Comparison of ENCODE assay signal across 14 mouse cellular contexts in the genomic region with DNA sequence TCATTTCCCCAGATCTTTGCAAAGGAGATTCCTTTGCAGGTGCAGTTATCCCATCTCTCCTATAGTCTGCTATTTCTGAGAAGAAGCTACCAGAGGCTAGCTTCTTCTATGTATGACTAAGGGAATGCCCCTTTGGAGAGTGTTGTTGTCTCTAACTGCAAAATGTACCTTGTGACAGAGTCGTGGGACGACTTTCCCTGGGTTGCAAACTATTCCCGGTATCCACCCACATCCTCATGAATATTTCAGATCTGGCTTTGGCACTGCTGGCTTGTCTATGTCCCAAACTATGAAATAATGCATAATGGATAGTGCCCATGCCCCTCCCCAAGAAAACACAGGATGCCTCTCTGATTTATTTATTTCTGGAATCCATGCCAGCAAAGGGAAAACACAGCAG.
A peak's percentile ranks its signal among the peaks of the same experiment; 100 is the strongest.
DNase-seq lines count a peak whose midpoint lies in the region.
"Had no signal": no experiment of that assay in that cellular context is flagged by ENCODE, and none has a peak within 500 bp of the region (broad histone marks: within the 10 kb centered on the region; RNA-seq: fewer than 3 reads in every experiment).

No protein-coding gene starts in this region.

- DNase-seq in layer of hippocampus, adult 8-10 months (ENCODE audit: low spot score in 2 of 2): peak; percentile 5 to 12
- DNase-seq in layer of hippocampus, postnatal 10 days (ENCODE audit: low spot score in 2 of 2): no peak
- peak; percentile 6 to 19 for DNase-seq in frontal cortex, postnatal 10 days (ENCODE audit: low spot score in 2 of 2)
- DNase-seq in left cerebral cortex, adult 9 months (ENCODE audit: low spot score in 2 of 2): peak; percentile 36 to 52
- DNase-seq in right cerebral cortex, postnatal 36 days (ENCODE audit: low spot score in 2 of 2): peak; percentile 14 to 74
- DNase-seq in thymus, postnatal 36 days: no peak
- no peak for DNase-seq in cerebellum, adult 9-11 months
- DNase-seq: adrenal gland, postnatal 10 days; cerebellum, adult 11 months; kidney, adult 2 months; kidney, postnatal 10 days; lung, adult 18-20 months; midbrain, embryonic 14.5 days; thymus, postnatal 14 days had no signal

Comparison
In these comparisons a context has a peak if more than half of its experiments do, and no peak if none do; other contexts are left out.
1. DNase-seq: peak in layer of hippocampus, adult 8-10 months (2 of 2), frontal cortex, postnatal 10 days (2 of 2), left cerebral cortex, adult 9 months (2 of 2) and right cerebral cortex, postnatal 36 days (2 of 2); none in layer of hippocampus, postnatal 10 days (0 of 2), thymus, postnatal 36 days (0 of 2) and cerebellum, adult 9-11 months (single experiment).